Comparison of ENCODE assay signal across 20 mouse cellular contexts in the genomic region with DNA sequence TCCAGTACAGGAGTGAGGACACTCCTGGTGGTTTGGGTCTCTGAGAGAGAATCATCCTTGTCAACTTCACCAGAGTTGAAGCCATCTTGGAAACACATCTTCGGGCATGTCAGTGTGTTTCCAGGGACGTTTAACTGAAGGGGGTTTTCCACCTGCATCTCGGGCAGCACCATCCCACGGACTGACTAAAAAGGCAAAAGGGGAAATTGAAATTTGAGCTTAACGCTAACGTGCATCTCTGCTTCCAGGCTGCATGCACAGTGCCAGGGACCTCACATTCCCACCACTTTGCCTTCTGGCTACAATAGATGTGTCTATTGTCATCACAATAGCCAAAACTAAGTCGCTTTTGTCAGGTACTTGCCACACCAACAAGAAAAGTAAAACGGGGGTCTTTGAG. TPM values are rescaled to one million over a fixed set of nuclear protein-coding genes. Genes with fewer than 3 reads are reported as not detected.
DNase-seq lines count a peak whose midpoint lies in the region; TF ChIP-seq lines count a peak whose summit lies in the region.
"Had no signal": no experiment of that assay in that cellular context is flagged by ENCODE, and none has a peak within 500 bp of the region (broad histone marks: within the 10 kb centered on the region; RNA-seq: fewer than 3 reads in every experiment).

No protein-coding gene starts in this region.

- H3K36me3 ChIP-seq in CH12.LX (replicated peaks in 1 of 2; ENCODE audit: control insufficient read depth in 1 of 2, insufficient read depth in 1 of 2, low read length in 1 of 2): peaks cover 13 to 24% of the 10 kb centered on the region in 2 experiments

- H3K27me3 ChIP-seq in CH12.LX (replicated peaks): peaks cover 22% of the 10 kb centered on the region
- H3K27me3 ChIP-seq: Patski had no signal

- peak; percentile 53; the same call in 1 of the 2 replicates for TF ChIP-seq EP300 in CH12.LX (IDR thresholded peaks at IDR 0.05; ENCODE audit: low read length)

- dilution Hi-C loops in CH12.LX (cut with MboI; ENCODE audit: extremely low pct_ligation_motif_present, extremely low pct_unique_long_range_greater_than_20kb, low sequenced_read_pairs): no loop called here

- TF ChIP-seq POLR2A in CH12.LX (IDR thresholded peaks at IDR 0.05; ENCODE audit: low read depth, low read length): no peak

- no peaks in the 10 kb centered on the region for H3K9me3 ChIP-seq in CH12.LX (replicated peaks; ENCODE audit: low read length)
- H3K9me3 ChIP-seq: G1E had no signal

- H3K4me3 ChIP-seq in CH12.LX (replicated peaks in 1 of 3; ENCODE audit: low read depth in 2 of 3, low read length in 2 of 3, poor library complexity in 1 of 3): no peak overlapping the region

- no peak for TF ChIP-seq RAD21 in CH12.LX (IDR thresholded peaks at IDR 0.05; ENCODE audit: low read depth, low read length)

- TF ChIP-seq CTCF in CH12.LX (conservative IDR thresholded peaks at IDR 0.05 in 1 of 2, IDR thresholded peaks at IDR 0.05 in 1 of 2; ENCODE audit: low read depth in 2 of 2, low read length in 2 of 2): no peak

- H3K4me2 ChIP-seq in CH12.LX (ENCODE audit: insufficient read depth, low read depth, poor library complexity, severe bottlenecking): no peak overlapping the region

- in situ Hi-C loops in CH12.LX (cut with MboI; ENCODE audit: low pct_ligation_motif_present, low pct_unique_long_range_greater_than_20kb, low sequenced_read_pairs): loop anchor here (25.0 kb wide), 1 partner anchor 496 kb away; a partner anchor contains a TSS

- H3K27ac ChIP-seq in CH12.LX (ENCODE audit: insufficient read depth, low read depth): no peak overlapping the region

- DNase-seq in CH12.LX (ENCODE audit: extremely low read depth): peak; percentile 45
- DNase-seq in layer of hippocampus, adult 8-10 months (ENCODE audit: low spot score in 2 of 2): no peak
- DNase-seq: adrenal gland, adult 2 months; adrenal gland, adult 8-10 months; B cell, adult 2 months; cerebellum, adult 11 months; cerebellum, adult 11-12 months; cerebellum, adult 2 months; cerebellum, adult 8-10 months had no signal

- H3K79me2 ChIP-seq in CH12.LX (replicated peaks; ENCODE audit: control insufficient read depth, extremely low read depth, insufficient read depth, poor library complexity, severe bottlenecking): no peaks in the 10 kb centered on the region

- peaks cover 17 to 35% of the 10 kb centered on the region in 2 experiments for H3K4me1 ChIP-seq in CH12.LX (ENCODE audit: control insufficient read depth in 1 of 2, insufficient read depth in 2 of 2)

- H3K9ac ChIP-seq in CH12.LX (ENCODE audit: insufficient read depth, low read depth): no peak overlapping the region

TF ChIP-seq in CH12.LX, 34 proteins besides CTCF, POLR2A, EP300 and RAD21:
- TF ChIP-seq ETS1 (conservative IDR thresholded peaks at IDR 0.05; ENCODE audit: low read depth, low read length) (no peak; the same call in 1 of the 2 replicates), MYC (IDR thresholded peaks at IDR 0.05; ENCODE audit: low read depth, low read length) (no peak), MAZ (IDR thresholded peaks at IDR 0.05; ENCODE audit: low read depth, low read length) (no peak), MEF2A (IDR thresholded peaks at IDR 0.05; ENCODE audit: borderline replicate concordance, low read depth, low read length) (peak; percentile 18; the same call in 1 of the 2 replicates), ZKSCAN1 (IDR thresholded peaks at IDR 0.05; ENCODE audit: borderline replicate concordance, low read depth, low read length) (no peak), GABPA (IDR thresholded peaks at IDR 0.05; ENCODE audit: insufficient replicate concordance, low read depth, low read length) (no peak), TCF12 (IDR thresholded peaks at IDR 0.05; ENCODE audit: low read depth, low read length) (no peak), MXI1 (IDR thresholded peaks at IDR 0.05; ENCODE audit: low read depth, low read length) (peak; percentile 48; the same call in 1 of the 2 replicates), IRF4 (IDR thresholded peaks at IDR 0.05; ENCODE audit: low read depth, low read length) (peak; percentile 82), CHD1 (IDR thresholded peaks at IDR 0.05; ENCODE audit: low read depth, low read length) (no peak), UBTF (IDR thresholded peaks at IDR 0.05; ENCODE audit: low read depth, low read length) (no peak), NRF1 (IDR thresholded peaks at IDR 0.05; ENCODE audit: low read depth, low read length) (no peak), ELF1 (IDR thresholded peaks at IDR 0.05; ENCODE audit: low read depth, low read length) (no peak), E2F4 (IDR thresholded peaks at IDR 0.05; ENCODE audit: insufficient replicate concordance, low read depth, low read length) (no peak), BHLHE40 (IDR thresholded peaks at IDR 0.05; ENCODE audit: low read depth, low read length) (peak; percentile 62; the same call in 1 of the 2 replicates), CHD2 (IDR thresholded peaks at IDR 0.05; ENCODE audit: low read length) (no peak), NELFE (IDR thresholded peaks at IDR 0.05; ENCODE audit: low read depth, low read length) (no peak)

RNA-seq across cellular contexts. Expression of a gene that starts 0.7 kb away (rescaled TPM):
- total RNA-seq in CH12.LX (2012; rRNA removed) (0.21 and 0.42 TPM in 2 replicates), CH12.LX (2014; rRNA removed) (not detected in 2 replicates)
- 0.08 TPM in 1 of 2 replicates, not detected in the other for polyA plus RNA-seq in CH12.LX (2012; ENCODE audit: insufficient read length, low read depth)
- 100 to 1,000 TPM; 202 to 211 (median 208) TPM for total RNA-seq in layer of hippocampus, adult 8-10 months (2022)
- total RNA-seq: G1E, MEL had no signal
- polyA plus RNA-seq: activated CD4-positive, CD25-positive, alpha-beta regulatory T cell, adult 4 months; CD4-positive, CD25-positive, alpha-beta regulatory T cell, adult 4 months had no signal

RNA-seq across cellular contexts. Expression of a gene that starts 21.0 kb away (rescaled TPM):
- total RNA-seq in CH12.LX (2012; rRNA removed) (not detected in 2 replicates), CH12.LX (2014; rRNA removed) (not detected in 2 replicates)
- polyA plus RNA-seq in CH12.LX (2012; ENCODE audit: insufficient read length, low read depth): not detected in 2 replicates
- under 1 TPM; 0.43 to 0.56 (median 0.48) TPM for total RNA-seq in layer of hippocampus, adult 8-10 months (2022)
- total RNA-seq: adrenal gland, adult 18-20 months; adrenal gland, adult 2 months; adrenal gland, postnatal 10 days; adrenal gland, postnatal 14 days; adrenal gland, postnatal 25 days; adrenal gland, postnatal 36 days; MEL had no signal
- polyA plus RNA-seq: activated CD4-positive, CD25-positive, alpha-beta regulatory T cell, adult 4 months; adrenal gland, adult 2 months; C2C12; CD4-positive, CD25-positive, alpha-beta regulatory T cell, adult 4 months; G1E; Patski had no signal

RNA-seq across cellular contexts. Expression of a gene that starts 29.2 kb away (rescaled TPM):
- total RNA-seq in CH12.LX (2012; rRNA removed): 0.21 and 0.55 TPM in 2 replicates
- total RNA-seq in CH12.LX (2014; rRNA removed): not detected in 2 replicates
- 0.34 and 0.40 TPM in 2 replicates for polyA plus RNA-seq in CH12.LX (2012; ENCODE audit: insufficient read length, low read depth)
- total RNA-seq in layer of hippocampus, adult 8-10 months (2022): under 1 TPM in 2 of 4 experiments, not detected in 2; 0.40 to 0.51 TPM
- total RNA-seq: G1E, MEL had no signal
- polyA plus RNA-seq: G1E had no signal

RNA-seq across cellular contexts. Expression of a gene that starts 54.6 kb away (rescaled TPM):
- total RNA-seq in CH12.LX (2012; rRNA removed): 0.04 and 0.17 TPM in 2 replicates
- not detected in 2 replicates for total RNA-seq in CH12.LX (2014; rRNA removed)
- not detected in 2 replicates for polyA plus RNA-seq in CH12.LX (2012; ENCODE audit: insufficient read length, low read depth)
- total RNA-seq in layer of hippocampus, adult 8-10 months (2022): 1 to 10 TPM; 2.9 to 3.8 (median 3.7) TPM
- total RNA-seq: MEL had no signal
- polyA plus RNA-seq: activated CD4-positive, CD25-positive, alpha-beta regulatory T cell, adult 4 months; CD4-positive, CD25-positive, alpha-beta regulatory T cell, adult 4 months; G1E had no signal

Comparison
In these comparisons a context has a peak if more than half of its experiments do, and no peak if none do; other contexts are left out.
1. RNA of a gene that starts 0.7 kb away (total RNA-seq): 202 to 211 TPM in layer of hippocampus, adult 8-10 months; 0.21 to 0.42 TPM in CH12.LX; every median in the first group is over 100 times any median in the second.